Mouse (Mus musculus): ENCODE measurements around the gene Kif14. TPM values are rescaled to one million over a fixed set of nuclear protein-coding genes. Genes with fewer than 3 reads are reported as not detected.

Kif14 gene
- total and polyA plus RNA-seq, 3 experiments, result 5.5 to 12.0 (median 7.8) TPM

- TF ChIP-seq MXI1 (IDR thresholded peaks at IDR 0.05; ENCODE audit: low read depth, low read length) (no peak), EP300 (IDR thresholded peaks at IDR 0.05; ENCODE audit: low read length) (no peak), RAD21 (IDR thresholded peaks at IDR 0.05; ENCODE audit: low read depth, low read length) (peak; percentile 46), MEF2A (IDR thresholded peaks at IDR 0.05; ENCODE audit: borderline replicate concordance, low read depth, low read length) (no peak), ZNF384 (IDR thresholded peaks at IDR 0.05; ENCODE audit: low read depth, low read length) (no peak), SIN3A (IDR thresholded peaks at IDR 0.05; ENCODE audit: low read length) (no peak), ZKSCAN1 (IDR thresholded peaks at IDR 0.05; ENCODE audit: borderline replicate concordance, low read depth, low read length) (no peak), UBTF (IDR thresholded peaks at IDR 0.05; ENCODE audit: low read depth, low read length) (no peak), MAFK (IDR thresholded peaks at IDR 0.05; ENCODE audit: insufficient replicate concordance, low read length) (no peak), CTCF (conservative IDR thresholded peaks at IDR 0.05 in 1 of 2, IDR thresholded peaks at IDR 0.05 in 1 of 2; ENCODE audit: low read depth in 2 of 2, low read length in 2 of 2) (peak; percentile 76 to 92), ETS1 (conservative IDR thresholded peaks at IDR 0.05; ENCODE audit: low read depth, low read length) (no peak), SMC3 (IDR thresholded peaks at IDR 0.05; ENCODE audit: low read depth, low read length) (peak; percentile 25), TCF12 (IDR thresholded peaks at IDR 0.05; ENCODE audit: low read depth, low read length) (no peak), GABPA (IDR thresholded peaks at IDR 0.05; ENCODE audit: insufficient replicate concordance, low read depth, low read length) (no peak), RCOR1 (conservative IDR thresholded peaks at IDR 0.05; ENCODE audit: low read depth, low read length) (no peak), NRF1 (IDR thresholded peaks at IDR 0.05; ENCODE audit: low read depth, low read length) (no peak), ELF1 (IDR thresholded peaks at IDR 0.05; ENCODE audit: low read depth, low read length) (no peak)
- Histone ChIP-seq H3K4me2 (ENCODE audit: insufficient read depth, low read depth, poor library complexity, severe bottlenecking) (no peak overlapping the region), H3K79me2 (replicated peaks; ENCODE audit: control insufficient read depth, extremely low read depth, insufficient read depth, poor library complexity, severe bottlenecking) (no peaks in the 10 kb centered on the region), H3K36me3 (replicated peaks in 1 of 2; ENCODE audit: control insufficient read depth in 1 of 2, insufficient read depth in 1 of 2, low read length in 1 of 2) (peaks cover 46 to 75% of the 10 kb centered on the region in 2 experiments), H3K27ac (ENCODE audit: insufficient read depth, low read depth) (no peak overlapping the region), H3K9ac (ENCODE audit: insufficient read depth, low read depth) (no peak overlapping the region), H3K27me3 (replicated peaks) (no peaks in the 10 kb centered on the region), H3K9me3 (replicated peaks; ENCODE audit: low read length) (no peaks in the 10 kb centered on the region), H3K4me1 (ENCODE audit: control insufficient read depth in 1 of 2, insufficient read depth in 2 of 2) (no peaks in the 10 kb centered on the region), H3K4me3 (replicated peaks in 1 of 3; ENCODE audit: low read depth in 2 of 3, low read length in 2 of 3, poor library complexity in 1 of 3) (no peak overlapping the region)
- dilution Hi-C loops (cut with MboI; ENCODE audit: extremely low pct_ligation_motif_present, extremely low pct_unique_long_range_greater_than_20kb, low sequenced_read_pairs), result no loop called here
- DNase-seq (ENCODE audit: extremely low read depth), result peak; percentile 60
- in situ Hi-C loops (cut with MboI; ENCODE audit: low pct_ligation_motif_present, low pct_unique_long_range_greater_than_20kb, low sequenced_read_pairs), result loop anchor here (25.0 kb wide), 2 partner anchors 587 to 687 kb away; no protein-coding TSS in a partner anchor
Observed at GRCm38 (mm10) chr1:136524917-136525316, 58.8 kb downstream of the Kif14 start.

GRCm38 (mm10) chr1:136525818-136526217, 59.7 kb downstream of the Kif14 start:
- Histone ChIP-seq H3K79me2 (replicated peaks; ENCODE audit: control insufficient read depth, extremely low read depth, insufficient read depth, poor library complexity, severe bottlenecking) (no peaks in the 10 kb centered on the region), H3K27ac (ENCODE audit: insufficient read depth, low read depth) (no peak overlapping the region), H3K9ac (ENCODE audit: insufficient read depth, low read depth) (no peak overlapping the region), H3K4me2 (ENCODE audit: insufficient read depth, low read depth, poor library complexity, severe bottlenecking) (no peak overlapping the region), H3K9me3 (replicated peaks; ENCODE audit: low read length) (no peaks in the 10 kb centered on the region), H3K27me3 (replicated peaks) (no peaks in the 10 kb centered on the region), H3K4me1 (ENCODE audit: control insufficient read depth in 1 of 2, insufficient read depth in 2 of 2) (no peaks in the 10 kb centered on the region), H3K4me3 (replicated peaks in 1 of 3; ENCODE audit: low read depth in 2 of 3, low read length in 2 of 3, poor library complexity in 1 of 3) (no peak overlapping the region), H3K36me3 (replicated peaks in 1 of 2; ENCODE audit: control insufficient read depth in 1 of 2, insufficient read depth in 1 of 2, low read length in 1 of 2) (peaks cover 46 to 77% of the 10 kb centered on the region in 2 experiments)
- in situ Hi-C loops (cut with MboI; ENCODE audit: low pct_ligation_motif_present, low pct_unique_long_range_greater_than_20kb, low sequenced_read_pairs), result loop anchor here (25.0 kb wide), 2 partner anchors 586 to 686 kb away; no protein-coding TSS in a partner anchor
- dilution Hi-C loops (cut with MboI; ENCODE audit: extremely low pct_ligation_motif_present, extremely low pct_unique_long_range_greater_than_20kb, low sequenced_read_pairs), result no loop called here
- no peak for TF ChIP-seq ELF1 (IDR thresholded peaks at IDR 0.05; ENCODE audit: low read depth, low read length)
- TF ChIP-seq RAD21 (IDR thresholded peaks at IDR 0.05; ENCODE audit: low read depth, low read length), result no peak
- no peak for TF ChIP-seq KAT2A (IDR thresholded peaks at IDR 0.05; ENCODE audit: insufficient replicate concordance, low read length)
- TF ChIP-seq POLR2A (IDR thresholded peaks at IDR 0.05; ENCODE audit: low read depth, low read length), result no peak
- TF ChIP-seq JUN (IDR thresholded peaks at IDR 0.05; ENCODE audit: insufficient read depth, low read depth, low read length), result no peak
- TF ChIP-seq ETS1 (conservative IDR thresholded peaks at IDR 0.05; ENCODE audit: low read depth, low read length), result no peak
- no peak for TF ChIP-seq TBP (conservative IDR thresholded peaks at IDR 0.05; ENCODE audit: low read depth, low read length)
- no peak for TF ChIP-seq MAX (IDR thresholded peaks at IDR 0.05; ENCODE audit: low read length)
- no peak for TF ChIP-seq IRF4 (IDR thresholded peaks at IDR 0.05; ENCODE audit: low read depth, low read length)
- no peak for TF ChIP-seq ZKSCAN1 (IDR thresholded peaks at IDR 0.05; ENCODE audit: borderline replicate concordance, low read depth, low read length)
- no peak for TF ChIP-seq ZC3H11A (IDR thresholded peaks at IDR 0.05; ENCODE audit: low read depth, low read length)
- TF ChIP-seq CTCF (conservative IDR thresholded peaks at IDR 0.05 in 1 of 2, IDR thresholded peaks at IDR 0.05 in 1 of 2; ENCODE audit: low read depth in 2 of 2, low read length in 2 of 2), result no peak
- no peak for TF ChIP-seq HCFC1 (IDR thresholded peaks at IDR 0.05; ENCODE audit: low read depth, low read length)
- TF ChIP-seq POLR2AphosphoS2 (IDR thresholded peaks at IDR 0.05; ENCODE audit: low read depth, low read length), result no peak
- TF ChIP-seq JUND (conservative IDR thresholded peaks at IDR 0.05; ENCODE audit: low read depth, low read length), result no peak
- TF ChIP-seq BHLHE40 (IDR thresholded peaks at IDR 0.05; ENCODE audit: low read depth, low read length), result no peak
- TF ChIP-seq MAZ (IDR thresholded peaks at IDR 0.05; ENCODE audit: low read depth, low read length), result no peak
- TF ChIP-seq E2F4 (IDR thresholded peaks at IDR 0.05; ENCODE audit: insufficient replicate concordance, low read depth, low read length), result no peak
- TF ChIP-seq RCOR1 (conservative IDR thresholded peaks at IDR 0.05; ENCODE audit: low read depth, low read length), result no peak
- no peak for TF ChIP-seq PAX5 (IDR thresholded peaks at IDR 0.05; ENCODE audit: low read length)
- no peak for DNase-seq (ENCODE audit: extremely low read depth)
